Mouse (Mus musculus) E14TG2a.4 (cell line): ENCODE measurements around the gene Atp10b.

Source experiments
- H3K27me3 ChIP-seq: 2 replicates; pipeline ENCODE4 v1.6.1; 2014; ENCODE audit warnings: low read length, control low read depth; ENCODE audit not compliant: insufficient read depth
- H3K36me3 ChIP-seq: 2 replicates; pipeline ENCODE4 v1.6.1; 2014; ENCODE audit warnings: low read length, control low read depth; ENCODE audit not compliant: insufficient read depth
- H3K4me1 ChIP-seq: replicated peaks from 2 replicates; pipeline ENCODE4 v1.6.1; 2014; ENCODE audit warnings: low read depth, low read length, control low read depth
- H3K4me3 ChIP-seq: replicated peaks from 2 replicates; pipeline ENCODE4 v1.5.1; 2014; ENCODE audit warnings: mild to moderate bottlenecking, low read length
- H3K9me3 ChIP-seq: 2 replicates; pipeline ENCODE4 v1.6.1; 2014; ENCODE audit warnings: low read length, control low read depth
- CTCF ChIP-seq: conservative IDR thresholded peaks from 2 replicates; pipeline ENCODE4 v1.5.1; 2014; ENCODE audit warnings: low read length
- NANOG ChIP-seq: IDR thresholded peaks from 2 replicates; pipeline ENCODE4 v1.6.1; 2014; ENCODE audit warnings: borderline replicate concordance, low read length, mixed read lengths
- POU5F1 ChIP-seq: IDR thresholded peaks from 2 replicates; pipeline ENCODE4 v1.6.1; 2014; ENCODE audit warnings: low read length, borderline replicate concordance

Gene Atp10b

DNA sequence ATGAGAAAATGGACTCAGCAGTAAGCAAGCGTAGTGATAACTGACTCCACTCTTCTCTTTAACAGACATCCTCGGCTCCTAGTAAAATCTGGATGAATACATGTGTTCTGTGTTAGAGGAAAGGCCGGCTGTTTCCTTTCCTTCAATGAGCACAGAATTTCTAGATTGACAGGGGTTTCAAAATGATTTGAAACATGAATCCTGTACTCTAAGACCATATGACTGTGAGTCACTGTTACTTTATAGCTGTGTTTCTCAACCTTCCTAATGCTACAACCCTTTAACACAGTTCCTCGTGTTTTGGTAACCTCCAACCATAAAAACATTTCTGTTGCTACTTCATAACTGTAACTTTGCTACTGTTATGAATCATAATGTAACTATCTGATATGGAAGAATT lies 33.8 kb downstream of the Atp10b start:
- H3K4me1 ChIP-seq = peaks cover 3% of the 10 kb centered on the region; the same call in 1 of the 2 replicates
- no peaks in the 10 kb centered on the region for H3K36me3 ChIP-seq
- H3K9me3 ChIP-seq = no peaks in the 10 kb centered on the region
- H3K4me3 ChIP-seq = no peak overlapping the region
- no peak for TF ChIP-seq NANOG
- no peak for TF ChIP-seq POU5F1
- no peak for TF ChIP-seq CTCF
- no peaks in the 10 kb centered on the region for H3K27me3 ChIP-seq

DNA sequence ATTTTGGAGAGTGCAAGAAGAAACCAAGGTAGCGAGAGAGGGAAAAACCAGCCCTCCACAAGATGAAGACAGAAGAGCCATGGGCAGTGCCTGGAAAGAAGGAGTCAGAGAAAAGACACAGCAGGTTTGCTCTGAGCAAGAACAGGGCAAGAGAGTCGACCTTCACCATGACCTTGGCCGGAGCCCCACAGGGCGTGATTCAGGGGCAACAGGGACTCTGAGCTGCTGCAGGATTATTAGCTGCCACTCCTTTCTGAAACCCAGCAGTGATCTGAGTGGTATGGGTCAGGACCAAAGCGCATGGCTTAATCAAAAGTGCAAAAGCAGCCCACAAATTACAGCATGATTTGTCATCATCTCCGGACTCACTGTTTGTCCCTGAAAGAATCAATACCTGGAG lies 36.6 kb downstream of the Atp10b start:
- peaks cover 3% of the 10 kb centered on the region; the same call in 1 of the 2 replicates for H3K4me1 ChIP-seq

GRCm38 (mm10) chr11:43189817-43190593 lies 40.3 kb downstream of the Atp10b start:
- TF ChIP-seq NANOG (no peak), CTCF (no peak), POU5F1 (no peak)
- Histone ChIP-seq H3K36me3 (no peaks in the 10 kb centered on the region), H3K4me1 (peaks cover 3% of the 10 kb centered on the region; the same call in 1 of the 2 replicates), H3K27me3 (no peaks in the 10 kb centered on the region), H3K4me3 (no peak overlapping the region), H3K9me3 (no peaks in the 10 kb centered on the region)

More for the DNA sequence above, 36.6 kb downstream of the Atp10b start:
- H3K9me3 ChIP-seq = no peaks in the 10 kb centered on the region
- H3K27me3 ChIP-seq = no peaks in the 10 kb centered on the region
- no peaks in the 10 kb centered on the region for H3K36me3 ChIP-seq
- no peak overlapping the region for H3K4me3 ChIP-seq
- TF ChIP-seq CTCF (no peak), NANOG (no peak), POU5F1 (no peak)

- Histone ChIP-seq H3K36me3 (no peaks in the 10 kb centered on the region), H3K27me3 (no peaks in the 10 kb centered on the region), H3K4me3 (no peak overlapping the region), H3K4me1 (no peaks in the 10 kb centered on the region), H3K9me3 (no peaks in the 10 kb centered on the region)
- TF ChIP-seq CTCF (no peak), POU5F1 (no peak), NANOG (no peak)
Observed at GRCm38 (mm10) chr11:43198811-43199210, 49.1 kb downstream of the Atp10b start.

- Histone ChIP-seq H3K36me3 (no peaks in the 10 kb centered on the region), H3K4me3 (no peak overlapping the region), H3K4me1 (no peaks in the 10 kb centered on the region), H3K9me3 (no peaks in the 10 kb centered on the region), H3K27me3 (no peaks in the 10 kb centered on the region)
- TF ChIP-seq NANOG (no peak), POU5F1 (no peak), CTCF (no peak)
Observed at GRCm38 (mm10) chr11:43199358-43199757, 49.7 kb downstream of the Atp10b start.

DNA sequence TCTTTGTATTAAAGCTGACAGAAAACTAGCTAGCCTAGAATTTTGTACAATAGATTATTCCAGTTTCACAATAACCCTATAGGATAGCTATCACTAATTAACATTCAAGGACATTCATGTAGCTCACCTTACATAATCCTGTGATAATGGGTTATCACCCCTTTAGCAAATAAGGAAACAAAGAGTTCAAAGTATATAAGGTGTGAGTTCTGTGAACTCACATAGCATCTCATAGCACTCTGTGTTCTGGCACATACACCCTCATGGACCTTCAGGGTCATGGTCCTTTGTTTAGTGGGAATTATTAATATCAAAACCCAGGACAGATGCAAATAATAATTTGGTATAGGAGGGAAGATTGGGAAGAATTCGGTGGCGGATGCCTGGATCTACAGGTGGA lies 50.4 kb downstream of the Atp10b start:
- H3K27me3 ChIP-seq = no peaks in the 10 kb centered on the region
- H3K9me3 ChIP-seq = no peaks in the 10 kb centered on the region
- H3K36me3 ChIP-seq = no peaks in the 10 kb centered on the region
- H3K4me3 ChIP-seq = no peak overlapping the region
- H3K4me1 ChIP-seq = no peaks in the 10 kb centered on the region
- no peak for TF ChIP-seq POU5F1
- no peak for TF ChIP-seq NANOG
- no peak for TF ChIP-seq CTCF

DNA sequence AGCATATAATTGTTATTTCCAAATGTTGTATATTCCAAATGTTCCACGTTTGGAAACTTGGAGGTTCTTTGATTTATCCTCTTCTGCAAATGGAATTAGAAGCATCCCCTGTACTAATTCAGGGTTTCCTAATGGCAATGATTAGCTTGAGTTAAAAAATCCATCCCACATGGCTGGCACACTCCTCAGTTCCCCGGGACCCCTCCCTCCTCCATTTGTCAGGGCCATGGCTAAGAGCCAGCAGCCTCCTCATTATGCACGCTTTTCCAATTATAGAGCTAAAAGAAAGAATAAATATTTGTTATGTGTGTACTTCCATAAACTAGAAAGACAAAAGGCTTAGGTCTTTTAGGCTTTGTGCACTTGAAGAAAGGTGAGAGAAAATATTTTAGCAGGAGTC lies 53.9 kb downstream of the Atp10b start:
- TF ChIP-seq CTCF (no peak), POU5F1 (no peak), NANOG (no peak)
- Histone ChIP-seq H3K9me3 (no peaks in the 10 kb centered on the region), H3K27me3 (no peaks in the 10 kb centered on the region), H3K36me3 (no peaks in the 10 kb centered on the region), H3K4me3 (no peak overlapping the region), H3K4me1 (no peaks in the 10 kb centered on the region)

- H3K27me3 ChIP-seq = no peaks in the 10 kb centered on the region
Observed at GRCm38 (mm10) chr11:43213134-43213533, 63.5 kb downstream of the Atp10b start.

More at GRCm38 (mm10) chr11:43213134-43213533, 63.5 kb downstream of the Atp10b start:
- no peaks in the 10 kb centered on the region for H3K36me3 ChIP-seq
- no peak for TF ChIP-seq POU5F1
- no peak for TF ChIP-seq NANOG
- TF ChIP-seq CTCF = no peak
- H3K4me3 ChIP-seq = no peak overlapping the region
- no peaks in the 10 kb centered on the region for H3K4me1 ChIP-seq
- peaks cover 12% of the 10 kb centered on the region; the same call in 1 of the 2 replicates for H3K9me3 ChIP-seq
